Mouse (Mus musculus): Measurements from ENCODE around the gene Rnpc3. TPM values are rescaled to one million over a fixed set of nuclear protein-coding genes. Genes with fewer than 3 reads are reported as not detected.
"Not testable (repeated sequence)": the region's sequence is repeated elsewhere in the genome, so short reads cannot be mapped to it uniquely, and the experiment has no call there.

Gene Rnpc3
- polyA plus RNA-seq (2015; fragmentation: Nextera tagmentation; extraction: Ambion mirVana) = 36.1 and 39.1 TPM in 2 replicates

DNA sequence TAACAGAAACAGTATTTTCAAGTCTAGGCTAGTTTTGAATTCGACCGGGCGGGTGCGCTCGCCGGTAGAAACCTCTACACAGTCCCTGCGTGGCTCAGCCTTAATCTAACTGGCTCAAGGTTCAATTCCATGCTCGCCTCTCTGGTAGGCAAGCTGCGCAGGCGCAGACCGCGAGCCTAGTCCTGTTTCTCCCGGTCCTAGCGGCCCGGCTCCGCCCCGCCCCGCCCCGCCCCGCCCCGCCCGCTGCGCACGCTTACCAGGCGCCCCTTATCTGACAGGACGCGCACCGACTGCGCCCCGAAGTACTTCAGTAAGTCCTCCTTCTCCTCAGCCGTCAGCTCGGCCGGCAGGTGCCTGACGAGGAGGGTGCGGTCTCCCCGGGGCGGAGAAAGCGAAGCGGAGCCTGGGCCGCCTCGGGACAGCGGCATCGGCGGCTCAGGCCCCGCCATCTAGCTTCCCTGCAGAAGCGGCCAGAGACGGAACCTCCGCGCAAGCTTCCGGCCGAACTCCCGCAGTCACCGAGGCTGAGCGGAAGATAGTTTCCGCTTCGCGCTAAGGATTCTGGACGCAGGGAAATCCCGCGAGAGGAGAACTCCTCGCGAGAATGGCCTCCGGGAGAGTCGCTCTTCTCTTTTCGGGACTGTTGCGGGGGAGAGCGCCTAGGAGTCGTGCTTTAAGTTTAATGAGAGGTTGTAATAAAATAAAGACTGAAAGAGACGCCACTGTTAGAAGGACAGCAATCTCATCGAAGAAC, at the start of gene Rnpc3:
Gene Rnpc3, minus strand, starts transcription at position 544 of the 754 bp plus-strand sequence.
- Histone ChIP-seq H3K4me2 (replicated peaks) (peak within 1 kb of the TSS; percentile 77), H3K27ac (peak within 1 kb of the TSS; percentile 99), H3K4me3 (peak within 1 kb of the TSS; percentile 73), H3K27me3 (no peaks in the 10 kb centered on the region), H3K36me3 (peaks cover 11% of the 10 kb centered on the region), H3K4me1 (peaks cover 6% of the 10 kb centered on the region; the same call in 1 of the 2 replicates), H3K9ac (peak within 1 kb of the TSS; percentile 83), H3K9me3 (no peaks in the 10 kb centered on the region)
- peak; percentile 98 for ATAC-seq (ENCODE audit: low FRiP score, low read depth)
- WGBS = under 1% methylated on average over 68 of the region's 70 CpGs

GRCm38 (mm10) chr3:113656940-113657339, 27.0 kb upstream of the Rnpc3 start:
- peak; percentile 80 for ATAC-seq (ENCODE audit: low FRiP score, low read depth)
- Histone ChIP-seq H3K9me3 (no peaks in the 10 kb centered on the region), H3K4me3 (no peak overlapping the region), H3K27me3 (no peaks in the 10 kb centered on the region), H3K4me2 (replicated peaks) (no peak overlapping the region), H3K9ac (no peak overlapping the region), H3K36me3 (no peaks in the 10 kb centered on the region), H3K27ac (no peak overlapping the region), H3K4me1 (no peaks in the 10 kb centered on the region)
- WGBS = 65% methylated on average over 2 of the region's 2 CpGs

DNA sequence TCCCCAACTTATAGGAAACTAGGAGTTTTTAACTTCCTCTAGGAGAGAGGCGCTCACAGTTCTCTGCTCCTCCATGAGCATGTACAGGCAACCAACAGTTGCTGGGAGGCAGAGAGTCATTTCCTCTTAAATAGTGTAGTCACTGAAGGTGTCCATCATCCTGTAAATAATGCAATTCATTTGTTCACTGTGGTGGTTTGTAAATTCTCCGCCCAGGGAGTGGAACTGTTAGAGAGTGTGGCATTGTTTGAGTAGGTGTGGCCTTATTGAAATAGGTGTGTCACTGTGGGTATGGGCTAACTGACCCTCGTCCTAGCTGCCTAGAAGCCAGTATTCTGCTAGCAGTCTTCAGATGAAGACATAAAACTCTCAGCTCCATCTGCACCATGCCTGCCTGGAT, 24.4 kb upstream of the Rnpc3 start:
- no peaks in the 10 kb centered on the region for H3K9me3 ChIP-seq
- WGBS = 75% methylated on average over 3 of the region's 3 CpGs

GRCm38 (mm10) chr3:113651386-113651785, 21.4 kb upstream of the Rnpc3 start:
- H3K9ac ChIP-seq; H3K4me2 ChIP-seq (replicated peaks); H3K27me3 ChIP-seq; ATAC-seq (ENCODE audit: low FRiP score, low read depth); H3K36me3 ChIP-seq; H3K27ac ChIP-seq; H3K9me3 ChIP-seq; H3K4me3 ChIP-seq; H3K4me1 ChIP-seq: not testable (repeated sequence)
- WGBS = 35% methylated on average over 3 of the region's 3 CpGs

More for the DNA sequence above, 24.4 kb upstream of the Rnpc3 start:
- H3K27me3 ChIP-seq = no peaks in the 10 kb centered on the region
- ATAC-seq (ENCODE audit: low FRiP score, low read depth) = no peak
- no peak overlapping the region for H3K4me3 ChIP-seq
- H3K4me2 ChIP-seq (replicated peaks) = no peak overlapping the region
- H3K27ac ChIP-seq = no peak overlapping the region
- no peak overlapping the region for H3K9ac ChIP-seq
- no peaks in the 10 kb centered on the region for H3K36me3 ChIP-seq
- H3K4me1 ChIP-seq = no peaks in the 10 kb centered on the region

GRCm38 (mm10) chr3:113639545-113639944, 9.6 kb upstream of the Rnpc3 start:
- Histone ChIP-seq H3K27me3 (no peaks in the 10 kb centered on the region), H3K9ac (no peak overlapping the region), H3K4me3 (no peak overlapping the region), H3K27ac (no peak overlapping the region), H3K9me3 (no peaks in the 10 kb centered on the region), H3K4me2 (replicated peaks) (no peak overlapping the region), H3K4me1 (no peaks in the 10 kb centered on the region), H3K36me3 (no peaks in the 10 kb centered on the region)
- no peak for ATAC-seq (ENCODE audit: low FRiP score, low read depth)
- WGBS = 84% methylated on average over 1 of the region's 1 CpGs

- Histone ChIP-seq H3K36me3 (no peaks in the 10 kb centered on the region), H3K4me2 (replicated peaks) (no peak overlapping the region), H3K27ac (no peak overlapping the region), H3K9me3 (no peaks in the 10 kb centered on the region), H3K4me1 (peaks cover 6% of the 10 kb centered on the region; the same call in 1 of the 2 replicates), H3K27me3 (no peaks in the 10 kb centered on the region), H3K9ac (no peak overlapping the region), H3K4me3 (no peak overlapping the region)
- no peak for ATAC-seq (ENCODE audit: low FRiP score, low read depth)
These were observed 4.3 kb upstream of the Rnpc3 start for GRCm38 (mm10) chr3:113634220-113634619.

DNA sequence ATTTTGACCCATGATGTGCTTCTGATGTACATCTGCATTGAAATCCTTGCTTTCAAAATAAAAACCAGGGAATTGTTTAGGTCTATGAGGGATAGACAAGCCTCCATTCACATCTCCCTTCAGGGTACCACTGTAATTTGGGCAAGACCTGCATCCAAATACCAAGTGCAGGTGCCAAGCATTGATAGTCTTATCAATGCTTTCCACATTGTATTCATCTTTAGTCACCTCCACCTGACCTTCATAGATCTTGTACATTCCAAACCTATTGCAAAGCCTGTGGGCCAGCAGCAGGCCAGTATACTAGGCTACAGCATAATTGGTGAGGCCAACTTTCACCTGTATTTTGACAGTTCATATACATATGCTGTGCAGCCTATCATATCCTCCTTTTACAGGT, 1.7 kb upstream of the Rnpc3 start:
- no peaks in the 10 kb centered on the region for H3K9me3 ChIP-seq
- ATAC-seq (ENCODE audit: low FRiP score, low read depth) = no peak
- peaks cover 6% of the 10 kb centered on the region; the same call in 1 of the 2 replicates for H3K4me1 ChIP-seq
- H3K4me3 ChIP-seq = no peak overlapping the region
- no peak overlapping the region for H3K9ac ChIP-seq
- no peak overlapping the region for H3K27ac ChIP-seq
- H3K27me3 ChIP-seq = no peaks in the 10 kb centered on the region
- H3K36me3 ChIP-seq = peaks cover 6% of the 10 kb centered on the region
- H3K4me2 ChIP-seq (replicated peaks) = no peak overlapping the region

DNA sequence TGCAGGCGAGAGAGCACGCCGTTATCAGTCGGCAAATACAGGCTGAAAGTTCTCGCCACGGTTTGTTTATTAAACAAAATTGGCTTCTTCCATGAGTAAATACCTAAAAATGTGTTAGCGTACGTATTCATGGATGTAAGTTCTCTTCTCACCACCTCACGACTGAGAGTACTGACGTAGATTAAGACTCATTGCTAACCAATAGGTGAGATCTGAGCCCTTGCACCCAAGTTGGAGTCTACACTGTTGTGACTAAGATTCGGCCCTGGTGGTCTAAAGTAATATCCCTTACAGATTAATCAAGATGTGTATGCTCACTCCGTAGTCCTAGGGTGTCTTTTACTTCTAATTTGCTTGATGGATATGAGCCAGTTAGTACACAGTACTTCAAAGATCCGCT, 615 bp upstream of the Rnpc3 start:
- peak overlapping the region; percentile 77 for H3K4me2 ChIP-seq (replicated peaks)
- 18% methylated on average over 13 of the region's 13 CpGs for WGBS
- peak overlapping the region; percentile 73 for H3K4me3 ChIP-seq
- peak overlapping the region; percentile 83 for H3K9ac ChIP-seq
- peaks cover 11% of the 10 kb centered on the region for H3K36me3 ChIP-seq
- no peaks in the 10 kb centered on the region for H3K27me3 ChIP-seq
- ATAC-seq (ENCODE audit: low FRiP score, low read depth) = no peak
- H3K9me3 ChIP-seq = no peaks in the 10 kb centered on the region
- H3K27ac ChIP-seq = peak overlapping the region; percentile 99
- H3K4me1 ChIP-seq = peaks cover 6% of the 10 kb centered on the region; the same call in 1 of the 2 replicates

- Histone ChIP-seq H3K27ac (no peak within 1 kb of the TSS), H3K4me1 (no peaks in the 10 kb centered on the region), H3K27me3 (no peaks in the 10 kb centered on the region), H3K4me2 (replicated peaks) (no peak within 1 kb of the TSS), H3K36me3 (peaks cover 21% of the 10 kb centered on the region), H3K4me3 (no peak within 1 kb of the TSS), H3K9me3 (no peaks in the 10 kb centered on the region), H3K9ac (no peak within 1 kb of the TSS)
- WGBS = 89% methylated on average over 2 of the region's 2 CpGs
- no peak for ATAC-seq (ENCODE audit: low FRiP score, low read depth)
These were observed 23.4 kb downstream of the Rnpc3 start, which contains the start of gene Amy1 for GRCm38 (mm10) chr3:113606599-113606998. Amy1 (minus strand) TSS chr3:113606699.

DNA sequence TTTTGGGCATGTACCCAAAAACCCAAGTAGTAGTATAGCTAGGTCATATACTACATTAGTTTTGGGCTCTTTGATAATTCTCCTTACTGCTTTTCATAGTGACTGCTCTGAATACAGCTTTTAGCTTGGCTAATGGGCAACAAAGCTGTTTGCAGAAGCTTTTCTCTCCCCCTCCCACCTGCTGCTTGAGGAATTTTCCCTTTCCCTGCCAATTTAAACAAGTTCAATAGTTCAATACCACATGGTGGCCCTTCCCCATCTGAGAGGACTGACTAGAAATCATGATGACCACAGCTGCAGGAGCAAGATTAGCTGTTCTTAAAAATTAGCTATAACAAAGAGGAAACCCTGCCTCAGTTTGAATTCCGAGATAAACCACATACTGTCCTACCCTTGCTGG, 39.1 kb downstream of the Rnpc3 start:
- no peak overlapping the region for H3K27ac ChIP-seq
- H3K9ac ChIP-seq = no peak overlapping the region
- no peaks in the 10 kb centered on the region for H3K27me3 ChIP-seq
- WGBS = 85% methylated on average over 1 of the region's 1 CpGs
- no peak for ATAC-seq (ENCODE audit: low FRiP score, low read depth)
- no peaks in the 10 kb centered on the region for H3K4me1 ChIP-seq
- H3K4me2 ChIP-seq (replicated peaks) = no peak overlapping the region
- H3K4me3 ChIP-seq = no peak overlapping the region
- no peaks in the 10 kb centered on the region for H3K9me3 ChIP-seq
- H3K36me3 ChIP-seq = peaks cover 5% of the 10 kb centered on the region; the same call in 1 of the 2 replicates

GRCm38 (mm10) chr3:113574578-113574977, 55.4 kb downstream of the Rnpc3 start:
- Histone ChIP-seq H3K27ac (no peak overlapping the region), H3K9me3 (no peaks in the 10 kb centered on the region), H3K36me3 (no peaks in the 10 kb centered on the region), H3K4me2 (replicated peaks) (no peak overlapping the region), H3K27me3 (no peaks in the 10 kb centered on the region), H3K4me1 (no peaks in the 10 kb centered on the region), H3K4me3 (no peak overlapping the region), H3K9ac (no peak overlapping the region)
- 76% methylated on average over 4 of the region's 4 CpGs for WGBS
- ATAC-seq (ENCODE audit: low FRiP score, low read depth) = no peak

- H3K9me3 ChIP-seq = no peaks in the 10 kb centered on the region
- 75% methylated on average over 2 of the region's 2 CpGs for WGBS
These were observed 55.8 kb downstream of the Rnpc3 start for GRCm38 (mm10) chr3:113574138-113574537.

DNA sequence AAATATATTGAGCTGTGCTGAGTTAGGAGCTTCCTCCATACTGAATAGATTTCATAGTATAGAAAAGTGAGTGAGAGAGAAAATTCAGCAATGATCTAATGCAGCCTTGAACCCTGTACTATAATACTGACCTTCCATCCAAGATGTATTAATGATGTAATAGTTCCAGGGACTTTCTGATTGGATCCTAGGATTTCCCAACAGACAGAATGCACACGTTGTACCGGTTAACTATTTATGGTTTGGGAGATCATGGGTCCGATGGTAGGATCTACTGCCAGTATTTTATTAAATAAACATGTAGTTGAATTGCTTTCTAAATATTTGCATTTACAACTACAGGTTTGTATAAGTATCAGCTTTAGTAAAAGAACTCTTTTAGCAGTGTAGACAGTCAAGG, 57.8 kb downstream of the Rnpc3 start:
- no peaks in the 10 kb centered on the region for H3K27me3 ChIP-seq
- no peak overlapping the region for H3K4me2 ChIP-seq (replicated peaks)
- no peak overlapping the region for H3K9ac ChIP-seq
- WGBS = 79% methylated on average over 3 of the region's 3 CpGs
- no peaks in the 10 kb centered on the region for H3K4me1 ChIP-seq
- no peaks in the 10 kb centered on the region for H3K9me3 ChIP-seq
- H3K27ac ChIP-seq = no peak overlapping the region
- no peaks in the 10 kb centered on the region for H3K36me3 ChIP-seq
- ATAC-seq (ENCODE audit: low FRiP score, low read depth) = no peak
- no peak overlapping the region for H3K4me3 ChIP-seq

More at GRCm38 (mm10) chr3:113574138-113574537, 55.8 kb downstream of the Rnpc3 start:
- no peaks in the 10 kb centered on the region for H3K27me3 ChIP-seq
- no peak for ATAC-seq (ENCODE audit: low FRiP score, low read depth)
- H3K36me3 ChIP-seq = no peaks in the 10 kb centered on the region
- no peaks in the 10 kb centered on the region for H3K4me1 ChIP-seq
- H3K27ac ChIP-seq = no peak overlapping the region
- no peak overlapping the region for H3K4me3 ChIP-seq
- H3K4me2 ChIP-seq (replicated peaks) = no peak overlapping the region
- no peak overlapping the region for H3K9ac ChIP-seq
